Mouse (Mus musculus) liver, adult 2 months (tissue): Measurements from ENCODE around the gene Igsf23.

Experiments
- CTCF ChIP-seq: fragments of 200-500 bp; IDR thresholded peaks from 2 replicates; pipeline ENCODE4 v1.5.1; 2011; ENCODE audit warnings: low read depth, low read length, control low read depth
- POLR2A ChIP-seq: fragments of 200-500 bp; IDR thresholded peaks from 2 replicates; pipeline ENCODE4 v1.6.1; 2011; ENCODE audit warnings: low read length, control low read depth; ENCODE audit not compliant: insufficient read depth; ENCODE audit errors: extremely low read depth

DNA sequence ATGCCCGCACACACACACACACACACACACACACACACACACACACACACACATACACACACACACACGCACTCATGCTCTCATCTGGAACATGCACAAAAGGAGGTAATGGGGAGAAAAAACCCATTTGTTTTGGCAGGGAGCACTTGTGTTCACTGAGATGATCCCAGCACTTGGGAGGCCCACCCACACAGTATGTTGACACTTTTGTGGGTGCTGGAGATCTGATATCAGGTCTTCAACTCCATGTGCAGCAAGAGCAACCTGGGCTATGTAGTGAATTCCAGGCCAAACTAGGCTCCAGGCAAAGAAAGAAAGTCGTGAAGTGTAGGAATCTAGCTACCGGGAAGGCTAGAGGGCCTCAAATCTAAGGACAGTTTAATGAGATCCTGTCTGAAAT lies 5.3 kb upstream of the Igsf23 start:
- TF ChIP-seq CTCF: no peak
- no peak for TF ChIP-seq POLR2A
